Mouse (Mus musculus) right cerebral cortex, postnatal 10 days (tissue): Measurements from ENCODE around the gene Magee2.
"Not testable (repeated sequence)": the region's sequence is repeated elsewhere in the genome, so short reads cannot be mapped to it uniquely, and the experiment has no call there.

Experiments
- DNase-seq, 2 experiments: peaks; one replicate each; pipeline ENCODE4 v3.0.0; 2021; ENCODE audit warnings: low spot score in 2 of 2

Magee2 gene

DNA sequence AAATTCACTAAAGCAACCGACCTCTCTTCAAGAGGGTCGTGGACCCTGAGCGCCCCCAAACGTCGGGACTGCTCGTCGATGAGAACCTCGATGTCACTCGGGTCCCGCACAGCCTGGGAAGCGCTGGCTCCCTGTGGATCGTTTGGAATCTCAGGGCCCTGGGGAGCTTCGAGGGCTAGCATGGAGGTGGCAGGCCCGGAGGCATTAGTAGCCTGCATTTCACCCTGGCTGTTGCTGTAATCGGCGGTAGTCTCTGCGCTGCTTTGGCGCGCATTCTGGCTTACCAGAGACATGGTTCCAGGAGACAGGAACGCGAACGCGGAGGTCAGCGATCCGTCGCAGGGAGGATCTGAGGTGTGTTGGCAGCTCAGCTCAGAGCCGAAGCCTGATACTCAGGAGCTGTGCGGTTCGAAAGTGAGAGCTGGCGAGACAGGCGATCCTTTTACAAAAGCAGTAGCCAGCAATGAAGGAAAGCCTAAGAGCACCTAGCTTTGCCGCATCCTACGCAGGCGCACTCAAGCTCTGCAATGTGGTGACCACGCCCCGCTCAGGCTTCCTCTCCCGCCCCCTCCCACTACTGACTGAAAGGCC lies at the start of gene Magee2:
Gene Magee2, minus strand, starts transcription at position 517 of the 591 bp plus-strand sequence.
- peak; percentile 53 to 63 for DNase-seq

DNA sequence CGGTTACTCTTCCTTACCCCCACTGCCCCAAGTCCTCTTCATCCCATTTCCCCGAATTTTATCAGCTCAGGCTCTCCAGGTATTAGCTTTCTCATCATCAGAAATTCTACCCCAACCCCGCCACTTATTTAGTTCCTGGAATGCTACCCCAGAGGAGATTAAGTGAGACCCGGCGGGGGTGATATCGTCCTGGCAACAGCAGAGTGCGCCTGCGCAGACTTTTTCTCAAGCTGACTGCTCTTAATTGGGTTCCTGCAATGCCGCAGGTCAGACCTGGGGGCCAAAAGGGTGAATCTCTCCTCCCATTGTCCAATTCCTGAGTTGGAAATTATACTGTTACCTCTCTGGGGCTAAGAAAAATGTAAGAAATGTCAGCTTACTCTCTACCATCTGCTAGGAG lies 3.5 kb downstream of the Magee2 start:
- peak in 1 of 2 experiments; percentile 19 for DNase-seq

DNA sequence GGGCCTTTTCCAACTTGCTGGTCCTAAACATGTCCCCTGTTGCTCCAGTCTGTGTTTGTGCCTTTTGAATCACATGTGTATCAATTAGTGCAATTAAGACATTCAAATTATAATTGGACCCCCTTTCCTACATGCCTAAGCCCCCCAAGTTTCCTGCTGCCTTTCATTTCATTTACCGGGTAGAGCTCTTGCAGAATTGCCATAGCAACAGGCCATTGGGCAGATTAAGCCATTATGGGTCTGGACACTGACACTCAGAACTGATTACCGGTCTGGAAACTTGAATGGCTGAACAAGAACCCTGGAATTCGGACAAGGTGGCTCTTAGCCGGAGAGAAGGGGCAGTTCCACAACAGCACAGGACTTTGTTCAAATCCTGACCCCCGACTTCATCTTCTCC lies 39.5 kb downstream of the Magee2 start:
- DNase-seq = not testable (repeated sequence)

DNA sequence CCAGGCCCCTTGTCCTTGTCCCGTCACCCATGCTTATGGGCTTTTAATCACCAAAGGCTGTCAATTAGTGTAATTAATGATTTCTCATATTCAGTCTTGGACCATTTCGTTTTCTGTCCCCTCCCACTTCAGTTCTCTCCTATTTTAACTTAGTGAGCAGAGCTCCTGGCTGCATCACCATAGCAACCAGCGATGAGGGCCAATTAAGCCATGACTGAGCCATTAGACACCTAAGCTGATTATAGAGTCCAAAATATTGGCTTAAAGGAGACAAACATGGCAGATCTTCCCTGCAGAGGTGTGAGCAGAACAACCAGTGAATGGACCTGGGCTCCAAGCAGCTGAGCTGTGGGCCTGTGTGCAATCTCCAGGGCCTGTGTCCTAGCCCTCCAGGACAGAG lies 40.1 kb downstream of the Magee2 start:
- not testable (repeated sequence) for DNase-seq

DNA sequence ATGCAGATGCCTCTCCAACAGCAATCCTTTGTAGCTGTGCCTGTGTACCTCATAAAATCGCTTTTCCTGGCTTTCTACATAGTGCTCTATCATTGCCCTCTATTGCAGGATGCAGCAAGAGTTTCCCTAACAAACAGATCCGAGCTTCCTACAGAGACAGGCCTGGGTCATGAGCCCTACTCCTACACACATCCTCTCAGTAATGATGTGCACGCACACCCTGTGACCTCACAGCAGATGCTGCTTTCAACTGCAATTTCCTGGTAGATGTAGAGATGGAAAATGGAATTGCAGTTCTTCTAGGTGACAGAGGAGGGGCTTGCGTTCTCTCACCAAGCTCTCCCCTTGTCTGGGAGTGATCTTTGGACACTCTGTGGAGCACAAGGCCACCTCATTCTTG lies 43.4 kb downstream of the Magee2 start:
- not testable (repeated sequence) for DNase-seq
